Mouse (Mus musculus): ENCODE measurements around the gene Prkn. TPM values are rescaled to one million over a fixed set of nuclear protein-coding genes. Genes with fewer than 3 reads are reported as not detected.

Gene Prkn
- polyA plus RNA-seq, 1 experiment from 2014 or later: 5.7 TPM

- H3K36me3 ChIP-seq (ENCODE audit: control insufficient read depth, insufficient read depth, low read length): no peaks in the 10 kb centered on the region
These were observed 625.9 kb downstream of the Prkn start for GRCm38 (mm10) chr17:11466095-11466494.

GRCm38 (mm10) chr17:11468624-11469023, 628.4 kb downstream of the Prkn start:
- no peak overlapping the region for H3K4me2 ChIP-seq (ENCODE audit: low read length)
- no peak overlapping the region for H3K9ac ChIP-seq (ENCODE audit: low read depth, low read length)
- H3K4me3 ChIP-seq (ENCODE audit: low read length): no peak overlapping the region
- H3K36me3 ChIP-seq (ENCODE audit: control insufficient read depth, insufficient read depth, low read length): no peaks in the 10 kb centered on the region
- 93% methylated on average over 2 of the region's 2 CpGs for WGBS
- ATAC-seq: no peak
- H3K9me3 ChIP-seq (ENCODE audit: control insufficient read depth, low read length): no peaks in the 10 kb centered on the region
- no peak overlapping the region for H3K27ac ChIP-seq (ENCODE audit: low read depth, low read length)
- H3K27me3 ChIP-seq (replicated peaks; ENCODE audit: control insufficient read depth, insufficient read depth, low read length): no peaks in the 10 kb centered on the region
- H3K4me1 ChIP-seq (ENCODE audit: control insufficient read depth, insufficient read depth, low read depth, low read length): no peaks in the 10 kb centered on the region

More at GRCm38 (mm10) chr17:11466095-11466494, 625.9 kb downstream of the Prkn start:
- Histone ChIP-seq H3K4me1 (ENCODE audit: control insufficient read depth, insufficient read depth, low read depth, low read length) (no peaks in the 10 kb centered on the region), H3K9me3 (ENCODE audit: control insufficient read depth, low read length) (no peaks in the 10 kb centered on the region), H3K4me3 (ENCODE audit: low read length) (no peak overlapping the region), H3K27me3 (replicated peaks; ENCODE audit: control insufficient read depth, insufficient read depth, low read length) (no peaks in the 10 kb centered on the region), H3K4me2 (ENCODE audit: low read length) (no peak overlapping the region), H3K27ac (ENCODE audit: low read depth, low read length) (no peak overlapping the region), H3K9ac (ENCODE audit: low read depth, low read length) (no peak overlapping the region)
- WGBS: 51% methylated on average over 2 of the region's 2 CpGs
- ATAC-seq: no peak

- Histone ChIP-seq H3K9me3 (ENCODE audit: control insufficient read depth, low read length) (no peaks in the 10 kb centered on the region), H3K4me2 (ENCODE audit: low read length) (no peak overlapping the region), H3K4me3 (ENCODE audit: low read length) (no peak overlapping the region), H3K9ac (ENCODE audit: low read depth, low read length) (no peak overlapping the region), H3K4me1 (ENCODE audit: control insufficient read depth, insufficient read depth, low read depth, low read length) (no peaks in the 10 kb centered on the region), H3K36me3 (ENCODE audit: control insufficient read depth, insufficient read depth, low read length) (no peaks in the 10 kb centered on the region), H3K27me3 (replicated peaks; ENCODE audit: control insufficient read depth, insufficient read depth, low read length) (no peaks in the 10 kb centered on the region), H3K27ac (ENCODE audit: low read depth, low read length) (no peak overlapping the region)
- WGBS: 81% methylated on average over 2 of the region's 2 CpGs
- no peak for ATAC-seq
These were observed 642.8 kb downstream of the Prkn start for GRCm38 (mm10) chr17:11483032-11483431.

- Histone ChIP-seq H3K4me2 (ENCODE audit: low read length) (no peak overlapping the region), H3K27ac (ENCODE audit: low read depth, low read length) (no peak overlapping the region), H3K9ac (ENCODE audit: low read depth, low read length) (no peak overlapping the region), H3K27me3 (replicated peaks; ENCODE audit: control insufficient read depth, insufficient read depth, low read length) (no peaks in the 10 kb centered on the region), H3K9me3 (ENCODE audit: control insufficient read depth, low read length) (0 out of 2 replicates have a peak, but pooled peaks cover 2% of the 10 kb centered on the region), H3K36me3 (ENCODE audit: control insufficient read depth, insufficient read depth, low read length) (no peaks in the 10 kb centered on the region), H3K4me3 (ENCODE audit: low read length) (no peak overlapping the region), H3K4me1 (ENCODE audit: control insufficient read depth, insufficient read depth, low read depth, low read length) (no peaks in the 10 kb centered on the region)
- no peak for ATAC-seq
- 59% methylated on average over 4 of the region's 4 CpGs for WGBS
These were observed 649.9 kb downstream of the Prkn start for GRCm38 (mm10) chr17:11490051-11490450.

- Histone ChIP-seq H3K4me3 (ENCODE audit: low read length) (no peak overlapping the region), H3K9ac (ENCODE audit: low read depth, low read length) (no peak overlapping the region), H3K27me3 (replicated peaks; ENCODE audit: control insufficient read depth, insufficient read depth, low read length) (no peaks in the 10 kb centered on the region), H3K4me1 (ENCODE audit: control insufficient read depth, insufficient read depth, low read depth, low read length) (no peaks in the 10 kb centered on the region), H3K27ac (ENCODE audit: low read depth, low read length) (no peak overlapping the region), H3K4me2 (ENCODE audit: low read length) (no peak overlapping the region), H3K36me3 (ENCODE audit: control insufficient read depth, insufficient read depth, low read length) (no peaks in the 10 kb centered on the region), H3K9me3 (ENCODE audit: control insufficient read depth, low read length) (no peaks in the 10 kb centered on the region)
- ATAC-seq: no peak
- WGBS: 70% methylated on average over 7 of the region's 7 CpGs
These were observed 662.4 kb downstream of the Prkn start for GRCm38 (mm10) chr17:11502556-11502955.

GRCm38 (mm10) chr17:11504496-11504895, 664.3 kb downstream of the Prkn start:
- Histone ChIP-seq H3K9me3 (ENCODE audit: control insufficient read depth, low read length) (no peaks in the 10 kb centered on the region), H3K9ac (ENCODE audit: low read depth, low read length) (no peak overlapping the region), H3K4me3 (ENCODE audit: low read length) (no peak overlapping the region), H3K27me3 (replicated peaks; ENCODE audit: control insufficient read depth, insufficient read depth, low read length) (no peaks in the 10 kb centered on the region), H3K36me3 (ENCODE audit: control insufficient read depth, insufficient read depth, low read length) (no peaks in the 10 kb centered on the region), H3K4me2 (ENCODE audit: low read length) (no peak overlapping the region), H3K27ac (ENCODE audit: low read depth, low read length) (no peak overlapping the region), H3K4me1 (ENCODE audit: control insufficient read depth, insufficient read depth, low read depth, low read length) (no peaks in the 10 kb centered on the region)
- no peak for ATAC-seq
- WGBS: 88% methylated on average over 3 of the region's 3 CpGs

- no peak overlapping the region for H3K4me2 ChIP-seq (ENCODE audit: low read length)
- no peaks in the 10 kb centered on the region for H3K9me3 ChIP-seq (ENCODE audit: control insufficient read depth, low read length)
- no peak overlapping the region for H3K4me3 ChIP-seq (ENCODE audit: low read length)
- no peak overlapping the region for H3K27ac ChIP-seq (ENCODE audit: low read depth, low read length)
- 82% methylated on average over 3 of the region's 3 CpGs for WGBS
- no peaks in the 10 kb centered on the region for H3K36me3 ChIP-seq (ENCODE audit: control insufficient read depth, insufficient read depth, low read length)
- H3K4me1 ChIP-seq (ENCODE audit: control insufficient read depth, insufficient read depth, low read depth, low read length): no peaks in the 10 kb centered on the region
- no peak overlapping the region for H3K9ac ChIP-seq (ENCODE audit: low read depth, low read length)
- no peak for ATAC-seq
- no peaks in the 10 kb centered on the region for H3K27me3 ChIP-seq (replicated peaks; ENCODE audit: control insufficient read depth, insufficient read depth, low read length)
These were observed 666.9 kb downstream of the Prkn start for GRCm38 (mm10) chr17:11507082-11507481.

GRCm38 (mm10) chr17:11510081-11510480, 669.9 kb downstream of the Prkn start:
- Histone ChIP-seq H3K9ac (ENCODE audit: low read depth, low read length) (no peak overlapping the region), H3K27ac (ENCODE audit: low read depth, low read length) (no peak overlapping the region), H3K36me3 (ENCODE audit: control insufficient read depth, insufficient read depth, low read length) (no peaks in the 10 kb centered on the region), H3K4me1 (ENCODE audit: control insufficient read depth, insufficient read depth, low read depth, low read length) (no peaks in the 10 kb centered on the region), H3K9me3 (ENCODE audit: control insufficient read depth, low read length) (no peaks in the 10 kb centered on the region), H3K27me3 (replicated peaks; ENCODE audit: control insufficient read depth, insufficient read depth, low read length) (no peaks in the 10 kb centered on the region), H3K4me2 (ENCODE audit: low read length) (no peak overlapping the region), H3K4me3 (ENCODE audit: low read length) (no peak overlapping the region)
- WGBS: 68% methylated on average over 7 of the region's 7 CpGs
- no peak for ATAC-seq

- Histone ChIP-seq H3K36me3 (ENCODE audit: control insufficient read depth, insufficient read depth, low read length) (no peaks in the 10 kb centered on the region), H3K4me2 (ENCODE audit: low read length) (no peak overlapping the region), H3K9ac (ENCODE audit: low read depth, low read length) (no peak overlapping the region), H3K27ac (ENCODE audit: low read depth, low read length) (no peak overlapping the region), H3K27me3 (replicated peaks; ENCODE audit: control insufficient read depth, insufficient read depth, low read length) (no peaks in the 10 kb centered on the region), H3K4me1 (ENCODE audit: control insufficient read depth, insufficient read depth, low read depth, low read length) (no peaks in the 10 kb centered on the region), H3K4me3 (ENCODE audit: low read length) (no peak overlapping the region), H3K9me3 (ENCODE audit: control insufficient read depth, low read length) (no peaks in the 10 kb centered on the region)
- WGBS: 43% methylated on average over 8 of the region's 8 CpGs
- ATAC-seq: no peak
These were observed 674.0 kb downstream of the Prkn start for GRCm38 (mm10) chr17:11514032-11514761.
